Mouse (Mus musculus) kidney, postnatal 10 days (tissue): ENCODE results near the gene Lkaaear1.

Experiments used
- DNase-seq: peaks from one replicate; pipeline ENCODE4 v3.0.0; 2021; ENCODE audit warnings: mixed read lengths

The Lkaaear1 gene

GRCm38 (mm10) chr2:181653065-181653464, 45.2 kb downstream of the Lkaaear1 start:
- no peak for DNase-seq

GRCm38 (mm10) chr2:181648926-181649325, 49.3 kb downstream of the Lkaaear1 start:
- no peak for DNase-seq
